Mouse (Mus musculus): ENCODE results near the gene Top2a. TPM values are rescaled to one million over a fixed set of nuclear protein-coding genes. Genes with fewer than 3 reads are reported as not detected.
A peak's percentile ranks its signal among the peaks of the same experiment; 100 is the strongest.

Top2a gene
- total RNA-seq, 4 experiments from 2014 or later = 0.25 to 0.60 (median 0.29) TPM; not detected in 1

- peak in 1 of 2 experiments; percentile 67 for DNase-seq (ENCODE audit: low spot score in 2 of 2)
Measured at GRCm38 (mm10) chr11:98964616-98965415, 59.2 kb downstream of the Top2a start.

GRCm38 (mm10) chr11:98964201-98964615 lies 59.8 kb downstream of the Top2a start:
- no peak for DNase-seq (ENCODE audit: low spot score in 2 of 2)

GRCm38 (mm10) chr11:98963191-98964021 lies 60.6 kb downstream of the Top2a start:
- peak; percentile 74 to 83 for DNase-seq (ENCODE audit: low spot score in 2 of 2)

GRCm38 (mm10) chr11:98962421-98963095 lies 61.4 kb downstream of the Top2a start:
- DNase-seq (ENCODE audit: low spot score in 2 of 2) = no peak

GRCm38 (mm10) chr11:98961766-98962165 lies 62.2 kb downstream of the Top2a start:
- no peak for DNase-seq (ENCODE audit: low spot score in 2 of 2)

GRCm38 (mm10) chr11:98961051-98961592 lies 62.9 kb downstream of the Top2a start:
- no peak for DNase-seq (ENCODE audit: low spot score in 2 of 2)

GRCm38 (mm10) chr11:98960313-98960906 lies 63.6 kb downstream of the Top2a start:
- peak in 1 of 2 experiments; percentile 56 for DNase-seq (ENCODE audit: low spot score in 2 of 2)

GRCm38 (mm10) chr11:98959437-98960312 lies 64.3 kb downstream of the Top2a start:
- DNase-seq (ENCODE audit: low spot score in 2 of 2) = peak; percentile 68 to 74

GRCm38 (mm10) chr11:98956340-98956739 lies 67.6 kb downstream of the Top2a start:
- no peak for DNase-seq (ENCODE audit: low spot score in 2 of 2)

GRCm38 (mm10) chr11:98955707-98956235 lies 68.2 kb downstream of the Top2a start:
- DNase-seq (ENCODE audit: low spot score in 2 of 2) = no peak

- DNase-seq (ENCODE audit: low spot score in 2 of 2) = no peak
Measured at GRCm38 (mm10) chr11:98954801-98955706, 68.9 kb downstream of the Top2a start.

- DNase-seq (ENCODE audit: low spot score in 2 of 2) = no peak
Measured at GRCm38 (mm10) chr11:98954373-98954772, 69.6 kb downstream of the Top2a start.

- DNase-seq (ENCODE audit: low spot score in 2 of 2) = no peak
Measured at GRCm38 (mm10) chr11:98953835-98954320, 70.1 kb downstream of the Top2a start.

- DNase-seq (ENCODE audit: low spot score in 2 of 2) = no peak
Measured at GRCm38 (mm10) chr11:98953361-98953760, 70.6 kb downstream of the Top2a start.

GRCm38 (mm10) chr11:98952736-98953135 lies 71.3 kb downstream of the Top2a start:
- no peak for DNase-seq (ENCODE audit: low spot score in 2 of 2)

- DNase-seq (ENCODE audit: low spot score in 2 of 2) = no peak
Measured at GRCm38 (mm10) chr11:98952111-98952510, 71.9 kb downstream of the Top2a start.

- peak; percentile 93 to 98 for DNase-seq (ENCODE audit: low spot score in 2 of 2)
Measured at GRCm38 (mm10) chr11:98951026-98951906, 72.7 kb downstream of the Top2a start.

Measured in gastrocnemius, adult 8-10 months (tissue).